Mouse (Mus musculus): Measurements from ENCODE around the gene Ric8b.

Gene Ric8b

GRCm38 (mm10) chr10:84960380-84960930 lies 43.0 kb downstream of the Ric8b start:
- in situ Hi-C loops (cut with MboI, MseI), result no loop called here

- in situ Hi-C loops (cut with MboI, MseI), result no loop called here
These were observed 45.7 kb downstream of the Ric8b start for GRCm38 (mm10) chr10:84963126-84963525.

DNA sequence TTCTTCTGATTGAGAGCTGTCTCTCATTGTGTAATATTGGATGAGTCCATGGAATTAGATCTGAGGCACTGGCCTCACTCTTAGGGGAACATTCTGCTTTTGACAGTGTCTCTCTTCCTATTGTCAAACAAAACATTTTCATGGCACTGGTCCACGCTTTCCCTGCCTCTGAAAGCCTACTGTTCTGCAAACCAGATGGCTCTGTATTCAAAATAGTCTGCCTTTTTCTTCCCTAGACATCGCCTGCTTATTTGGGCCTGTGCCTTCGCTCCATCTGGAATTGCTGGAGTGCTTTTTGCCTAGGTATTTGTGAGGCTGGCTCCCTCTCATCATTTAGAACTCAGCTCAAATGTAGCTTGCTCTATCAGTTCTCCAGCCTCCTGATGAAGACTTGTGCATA lies 46.3 kb downstream of the Ric8b start:
- in situ Hi-C loops (cut with MboI, MseI), result no loop called here

- in situ Hi-C loops (cut with MboI, MseI), result no loop called here
These were observed 49.1 kb downstream of the Ric8b start for GRCm38 (mm10) chr10:84966542-84966941.

DNA sequence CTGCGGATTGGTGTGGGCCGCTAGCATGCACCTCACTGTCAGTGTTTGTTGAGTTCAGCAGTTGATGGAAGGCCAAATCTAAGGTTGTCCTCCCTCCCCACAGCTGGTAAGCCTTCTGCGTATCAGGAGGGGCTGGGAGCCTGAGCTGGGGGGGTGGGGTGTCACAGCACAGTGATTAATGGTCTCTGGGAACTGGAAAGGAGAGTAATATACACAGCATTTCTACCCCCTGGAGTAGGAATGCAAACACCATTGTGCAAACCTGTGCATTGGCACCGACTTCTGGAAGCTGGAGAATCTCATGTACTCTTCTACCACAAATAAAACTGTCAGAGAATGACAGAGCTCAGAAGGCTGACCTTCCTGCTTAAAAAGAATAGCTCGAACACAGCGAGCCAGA lies 50.2 kb downstream of the Ric8b start:
- in situ Hi-C loops (cut with MboI, MseI), result no loop called here

GRCm38 (mm10) chr10:84968852-84969704 lies 51.7 kb downstream of the Ric8b start:
- in situ Hi-C loops (cut with MboI, MseI), result no loop called here

GRCm38 (mm10) chr10:84975264-84975663 lies 57.8 kb downstream of the Ric8b start:
- in situ Hi-C loops (cut with MboI, MseI), result no loop called here

DNA sequence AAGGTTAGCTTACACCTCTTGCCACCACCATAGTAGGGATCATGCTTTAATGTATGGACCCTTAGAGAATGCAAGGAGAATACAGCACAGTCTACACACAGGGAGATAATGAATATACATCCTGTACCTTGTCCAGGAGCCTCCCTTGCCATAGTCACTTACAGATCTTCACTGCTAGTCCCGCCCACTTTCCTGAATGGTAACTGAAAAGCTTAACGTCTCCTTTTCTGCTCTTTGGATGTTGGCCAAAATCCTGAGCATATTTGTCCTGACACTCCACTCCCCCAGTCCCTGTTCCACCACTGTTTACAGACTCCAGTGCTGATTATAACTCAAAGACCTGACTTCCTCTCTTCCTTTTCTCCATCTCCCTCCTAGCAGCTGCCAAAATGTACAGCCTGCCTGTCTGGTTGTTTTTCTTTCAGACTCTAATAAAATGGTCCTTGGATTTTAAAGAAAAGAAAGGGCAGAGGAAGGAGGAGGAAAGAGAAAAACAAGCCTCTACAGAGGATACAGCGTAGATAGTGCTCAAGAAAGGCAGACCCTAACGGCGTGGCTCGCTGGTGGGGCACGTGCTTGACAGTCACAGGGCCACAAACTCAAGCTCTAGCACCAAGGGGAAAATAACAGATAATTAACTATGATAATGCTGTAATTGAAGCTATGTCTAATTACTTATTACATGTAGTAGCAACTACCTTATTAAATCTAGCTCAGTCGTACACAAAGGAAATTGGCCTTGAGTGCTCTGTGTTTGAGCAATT lies 59.4 kb downstream of the Ric8b start:
- in situ Hi-C loops (cut with MboI, MseI), result no loop called here

- in situ Hi-C loops (cut with MboI, MseI), result no loop called here
These were observed 62.9 kb downstream of the Ric8b start for GRCm38 (mm10) chr10:84980291-84980690.

GRCm38 (mm10) chr10:84981441-84981840 lies 64.0 kb downstream of the Ric8b start:
- in situ Hi-C loops (cut with MboI, MseI), result no loop called here

GRCm38 (mm10) chr10:84982675-84983074 lies 65.3 kb downstream of the Ric8b start:
- in situ Hi-C loops (cut with MboI, MseI), result no loop called here

DNA sequence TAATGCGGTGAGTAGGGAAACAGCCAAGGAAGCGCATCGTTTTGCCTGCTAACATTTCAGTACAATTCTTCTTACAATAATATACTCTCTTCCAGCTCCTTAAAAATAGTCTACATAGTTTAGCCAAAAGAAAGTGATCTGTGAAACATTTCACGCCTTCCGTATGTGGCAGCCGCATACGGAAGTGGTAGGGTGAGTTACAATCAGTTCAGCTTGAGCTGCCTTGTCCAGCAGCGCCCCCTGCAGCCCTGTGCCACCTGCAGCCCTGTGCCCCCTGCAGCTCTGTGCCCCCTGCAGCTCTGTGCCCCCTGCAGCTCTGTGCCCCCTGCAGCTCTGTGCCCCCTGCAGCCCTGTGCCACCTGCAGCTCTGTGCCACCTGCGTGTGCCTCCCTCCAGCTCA lies 68.5 kb downstream of the Ric8b start:
- in situ Hi-C loops (cut with MboI, MseI), result no loop called here

GRCm38 (mm10) chr10:84987666-84988065 lies 70.2 kb downstream of the Ric8b start:
- in situ Hi-C loops (cut with MboI, MseI), result no loop called here

GRCm38 (mm10) chr10:84988650-84989049 lies 71.2 kb downstream of the Ric8b start:
- in situ Hi-C loops (cut with MboI, MseI), result no loop called here

DNA sequence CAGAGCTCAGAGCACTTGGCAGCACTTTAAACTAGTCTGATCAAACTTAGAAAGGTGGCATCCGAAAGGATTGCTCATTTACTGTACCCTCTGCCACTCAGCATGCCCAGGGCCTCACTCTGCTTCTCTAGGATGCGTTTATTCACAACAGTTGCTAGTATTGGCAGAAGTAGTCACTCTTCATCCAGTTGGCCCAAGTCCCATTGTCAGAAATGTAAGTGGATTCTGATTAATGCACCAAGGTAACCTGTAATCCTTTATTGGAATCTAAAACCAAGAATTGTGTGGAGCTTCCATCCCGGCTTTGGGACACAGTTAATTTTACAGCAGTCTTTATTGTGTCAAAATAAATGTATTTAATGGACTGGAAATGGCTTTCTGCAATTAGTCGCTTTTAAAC lies 76.9 kb downstream of the Ric8b start:
- in situ Hi-C loops (cut with MboI, MseI), result no loop called here

DNA sequence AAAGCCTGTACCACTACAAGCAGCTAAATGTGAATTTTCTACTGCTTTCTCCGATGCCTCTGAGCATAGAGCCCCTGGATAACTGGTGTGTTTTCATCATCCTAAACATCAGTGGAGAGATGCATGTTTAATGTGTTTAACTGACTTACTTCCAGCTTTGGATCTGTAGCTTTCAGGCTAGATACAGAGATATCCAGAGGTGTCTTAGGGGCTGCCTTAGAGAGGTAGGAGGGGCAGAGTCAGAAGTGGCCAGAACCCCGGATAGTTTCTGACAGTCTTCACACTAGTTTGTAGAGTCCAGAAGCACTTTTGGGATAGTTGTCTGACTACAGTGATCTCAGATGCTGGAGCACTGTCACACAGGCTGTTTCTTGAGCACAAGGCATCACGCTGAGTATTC lies 77.6 kb downstream of the Ric8b start:
- in situ Hi-C loops (cut with MboI, MseI), result no loop called here

- in situ Hi-C loops (cut with MboI, MseI), result no loop called here
These were observed 79.0 kb downstream of the Ric8b start for GRCm38 (mm10) chr10:84996366-84996765.

- in situ Hi-C loops (cut with MboI, MseI), result no loop called here
These were observed 80.3 kb downstream of the Ric8b start for GRCm38 (mm10) chr10:84997571-84998224.

DNA sequence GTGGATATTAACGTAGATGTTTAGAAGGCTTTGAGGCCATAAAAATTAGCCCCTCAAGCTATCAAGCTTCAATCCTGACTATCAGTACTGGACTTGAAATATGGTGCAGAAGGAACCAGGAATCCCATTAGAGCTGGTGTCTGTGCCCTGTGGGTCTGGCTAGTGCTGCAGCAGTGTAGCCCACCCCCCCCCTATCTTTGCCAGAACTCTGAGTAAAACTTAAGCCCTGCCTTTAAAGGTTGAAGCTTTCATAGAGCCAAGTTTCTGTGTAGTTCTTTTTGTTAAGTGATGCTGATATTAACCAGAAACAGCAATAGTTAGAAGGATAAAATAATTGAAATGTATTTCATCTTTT lies 80.8 kb downstream of the Ric8b start:
- in situ Hi-C loops (cut with MboI, MseI), result no loop called here

- in situ Hi-C loops (cut with MboI, MseI), result no loop called here
These were observed 84.5 kb downstream of the Ric8b start for GRCm38 (mm10) chr10:85001920-85002319.

DNA sequence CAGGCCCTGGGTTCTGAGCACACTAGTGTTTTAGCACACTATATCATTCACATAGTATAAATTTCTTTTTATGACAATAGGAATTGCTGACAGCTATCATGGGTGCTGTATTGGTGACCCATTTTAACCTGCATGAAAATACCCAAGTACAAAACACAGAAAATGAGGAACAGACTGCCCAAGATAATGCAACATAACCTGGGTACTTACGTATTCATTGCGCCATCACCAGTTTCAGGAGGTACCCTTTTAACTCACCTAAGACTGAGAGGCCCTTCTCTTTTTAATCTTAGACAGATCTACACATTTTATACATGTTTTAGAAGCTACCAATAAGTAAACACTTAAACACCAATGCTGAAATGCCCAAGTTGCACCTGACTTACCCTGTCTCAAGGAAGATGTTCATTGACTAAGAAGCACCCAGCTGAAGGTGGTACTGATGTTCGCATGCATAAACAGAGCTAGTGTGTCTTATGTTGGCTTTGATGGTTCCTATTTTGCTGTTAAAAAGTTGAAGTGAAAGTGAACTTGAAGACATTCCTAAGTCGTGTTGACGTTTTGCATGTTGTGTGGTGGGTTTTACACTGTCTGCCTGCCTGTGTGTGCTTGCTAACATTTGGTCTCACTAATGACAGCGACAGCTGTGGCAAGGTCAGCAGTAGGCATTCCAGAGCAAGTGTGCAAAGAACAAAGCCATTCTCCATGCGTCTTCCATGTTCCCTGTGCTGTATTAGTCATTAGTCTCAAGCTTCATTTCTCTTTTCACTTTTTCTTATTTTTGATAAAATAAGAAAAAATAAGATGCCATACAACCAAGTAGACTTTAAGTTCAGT lies 86.0 kb downstream of the Ric8b start:
- in situ Hi-C loops (cut with MboI, MseI), result no loop called here

All from T-helper 2 cell (primary cell).